Mouse (Mus musculus): ENCODE results near the gene Tnks2. TPM values are rescaled to one million over a fixed set of nuclear protein-coding genes. Genes with fewer than 3 reads are reported as not detected.
"Not testable (repeated sequence)": the region's sequence is repeated elsewhere in the genome, so short reads cannot be mapped to it uniquely, and the experiment has no call there.

Tnks2 gene
- polyA plus RNA-seq, 1 experiment = 46.0 TPM

- 77% methylated on average over 12 of the region's 12 CpGs for WGBS
- Histone ChIP-seq H3K27me3 (ENCODE audit: control insufficient read depth, insufficient read depth, low read length) (no peaks in the 10 kb centered on the region), H3K27ac (ENCODE audit: control insufficient read depth, insufficient read depth, low read length) (no peak overlapping the region), H3K4me3 (ENCODE audit: control insufficient read depth, insufficient read depth, low read length) (no peak overlapping the region), H3K4me1 (replicated peaks; ENCODE audit: control insufficient read depth, insufficient read depth, low read length) (no peaks in the 10 kb centered on the region), H3K36me3 (ENCODE audit: control insufficient read depth, insufficient read depth, low read length) (no peaks in the 10 kb centered on the region)
- no peak for DNase-seq
- TF ChIP-seq POLR2A (IDR thresholded peaks at IDR 0.05; ENCODE audit: control insufficient read depth, extremely low read depth, insufficient read depth, low read length, poor library complexity) (no peak), CTCF (IDR thresholded peaks at IDR 0.05; ENCODE audit: borderline replicate concordance, control insufficient read depth, extremely low read depth, insufficient read depth, low read length, poor library complexity) (no peak)
Observed at GRCm38 (mm10) chr19:36809476-36810168, 24.4 kb upstream of the Tnks2 start.

- Histone ChIP-seq H3K36me3 (ENCODE audit: control insufficient read depth, insufficient read depth, low read length) (no peaks in the 10 kb centered on the region), H3K4me1 (replicated peaks; ENCODE audit: control insufficient read depth, insufficient read depth, low read length) (no peaks in the 10 kb centered on the region), H3K27ac (ENCODE audit: control insufficient read depth, insufficient read depth, low read length) (no peak overlapping the region), H3K4me3 (ENCODE audit: control insufficient read depth, insufficient read depth, low read length) (no peak overlapping the region), H3K27me3 (ENCODE audit: control insufficient read depth, insufficient read depth, low read length) (no peaks in the 10 kb centered on the region)
- WGBS = 50% methylated on average over 8 of the region's 8 CpGs
- DNase-seq = no peak
- no peak for TF ChIP-seq POLR2A (IDR thresholded peaks at IDR 0.05; ENCODE audit: control insufficient read depth, extremely low read depth, insufficient read depth, low read length, poor library complexity)
- TF ChIP-seq CTCF (IDR thresholded peaks at IDR 0.05; ENCODE audit: borderline replicate concordance, control insufficient read depth, extremely low read depth, insufficient read depth, low read length, poor library complexity) = no peak
Observed at GRCm38 (mm10) chr19:36812011-36812410, 22.0 kb upstream of the Tnks2 start.

GRCm38 (mm10) chr19:36815396-36816271 is 18.4 kb upstream of the Tnks2 start:
- TF ChIP-seq CTCF (IDR thresholded peaks at IDR 0.05; ENCODE audit: borderline replicate concordance, control insufficient read depth, extremely low read depth, insufficient read depth, low read length, poor library complexity) = no peak
- no peaks in the 10 kb centered on the region for H3K27me3 ChIP-seq (ENCODE audit: control insufficient read depth, insufficient read depth, low read length)
- H3K36me3 ChIP-seq (ENCODE audit: control insufficient read depth, insufficient read depth, low read length) = no peaks in the 10 kb centered on the region
- 20% methylated on average over 32 of the region's 32 CpGs for WGBS
- peak; percentile 31 for DNase-seq
- no peak overlapping the region for H3K27ac ChIP-seq (ENCODE audit: control insufficient read depth, insufficient read depth, low read length)
- H3K4me3 ChIP-seq (ENCODE audit: control insufficient read depth, insufficient read depth, low read length) = no peak overlapping the region
- no peaks in the 10 kb centered on the region; the same call in 1 of the 2 replicates for H3K4me1 ChIP-seq (replicated peaks; ENCODE audit: control insufficient read depth, insufficient read depth, low read length)

- WGBS = 55% methylated on average over 22 of the region's 22 CpGs
Observed at GRCm38 (mm10) chr19:36818141-36818885, 15.7 kb upstream of the Tnks2 start.

GRCm38 (mm10) chr19:36819199-36819598 is 14.8 kb upstream of the Tnks2 start:
- no peak for DNase-seq
- H3K36me3 ChIP-seq (ENCODE audit: control insufficient read depth, insufficient read depth, low read length) = no peaks in the 10 kb centered on the region
- H3K27me3 ChIP-seq (ENCODE audit: control insufficient read depth, insufficient read depth, low read length) = no peaks in the 10 kb centered on the region
- TF ChIP-seq CTCF (IDR thresholded peaks at IDR 0.05; ENCODE audit: borderline replicate concordance, control insufficient read depth, extremely low read depth, insufficient read depth, low read length, poor library complexity) = no peak
- 56% methylated on average over 6 of the region's 6 CpGs for WGBS
- no peak overlapping the region for H3K4me3 ChIP-seq (ENCODE audit: control insufficient read depth, insufficient read depth, low read length)
- H3K4me1 ChIP-seq (replicated peaks; ENCODE audit: control insufficient read depth, insufficient read depth, low read length) = no peaks in the 10 kb centered on the region; the same call in 1 of the 2 replicates
- no peak overlapping the region for H3K27ac ChIP-seq (ENCODE audit: control insufficient read depth, insufficient read depth, low read length)

More at GRCm38 (mm10) chr19:36818141-36818885, 15.7 kb upstream of the Tnks2 start:
- peak overlapping the region; percentile 36 for H3K4me3 ChIP-seq (ENCODE audit: control insufficient read depth, insufficient read depth, low read length)
- TF ChIP-seq POLR2A (IDR thresholded peaks at IDR 0.05; ENCODE audit: control insufficient read depth, extremely low read depth, insufficient read depth, low read length, poor library complexity) (no peak), CTCF (IDR thresholded peaks at IDR 0.05; ENCODE audit: borderline replicate concordance, control insufficient read depth, extremely low read depth, insufficient read depth, low read length, poor library complexity) (no peak)
- H3K36me3 ChIP-seq (ENCODE audit: control insufficient read depth, insufficient read depth, low read length) = no peaks in the 10 kb centered on the region
- H3K4me1 ChIP-seq (replicated peaks; ENCODE audit: control insufficient read depth, insufficient read depth, low read length) = no peaks in the 10 kb centered on the region; the same call in 1 of the 2 replicates
- H3K27me3 ChIP-seq (ENCODE audit: control insufficient read depth, insufficient read depth, low read length) = no peaks in the 10 kb centered on the region
- no peak overlapping the region for H3K27ac ChIP-seq (ENCODE audit: control insufficient read depth, insufficient read depth, low read length)
- DNase-seq = peak; percentile 10

GRCm38 (mm10) chr19:36820469-36820868 is 13.6 kb upstream of the Tnks2 start:
- no peak for TF ChIP-seq POLR2A (IDR thresholded peaks at IDR 0.05; ENCODE audit: control insufficient read depth, extremely low read depth, insufficient read depth, low read length, poor library complexity)
- no peak for TF ChIP-seq CTCF (IDR thresholded peaks at IDR 0.05; ENCODE audit: borderline replicate concordance, control insufficient read depth, extremely low read depth, insufficient read depth, low read length, poor library complexity)
- no peaks in the 10 kb centered on the region; the same call in 1 of the 2 replicates for H3K4me1 ChIP-seq (replicated peaks; ENCODE audit: control insufficient read depth, insufficient read depth, low read length)
- DNase-seq = no peak
- no peak overlapping the region for H3K4me3 ChIP-seq (ENCODE audit: control insufficient read depth, insufficient read depth, low read length)
- no peaks in the 10 kb centered on the region for H3K27me3 ChIP-seq (ENCODE audit: control insufficient read depth, insufficient read depth, low read length)
- WGBS = 93% methylated on average over 4 of the region's 4 CpGs
- H3K36me3 ChIP-seq (ENCODE audit: control insufficient read depth, insufficient read depth, low read length) = no peaks in the 10 kb centered on the region
- H3K27ac ChIP-seq (ENCODE audit: control insufficient read depth, insufficient read depth, low read length) = no peak overlapping the region

- H3K27me3 ChIP-seq (ENCODE audit: control insufficient read depth, insufficient read depth, low read length); H3K36me3 ChIP-seq (ENCODE audit: control insufficient read depth, insufficient read depth, low read length); H3K4me3 ChIP-seq (ENCODE audit: control insufficient read depth, insufficient read depth, low read length); H3K4me1 ChIP-seq (replicated peaks; ENCODE audit: control insufficient read depth, insufficient read depth, low read length); H3K27ac ChIP-seq (ENCODE audit: control insufficient read depth, insufficient read depth, low read length); DNase-seq: not testable (repeated sequence)
- 92% methylated on average over 6 of the region's 6 CpGs for WGBS
Observed at GRCm38 (mm10) chr19:36821301-36821700, 12.7 kb upstream of the Tnks2 start.

Measured in thymus, adult 2 months (tissue).